Mouse (Mus musculus): ENCODE data around the gene Ncapg2.

Gene Ncapg2

DNA sequence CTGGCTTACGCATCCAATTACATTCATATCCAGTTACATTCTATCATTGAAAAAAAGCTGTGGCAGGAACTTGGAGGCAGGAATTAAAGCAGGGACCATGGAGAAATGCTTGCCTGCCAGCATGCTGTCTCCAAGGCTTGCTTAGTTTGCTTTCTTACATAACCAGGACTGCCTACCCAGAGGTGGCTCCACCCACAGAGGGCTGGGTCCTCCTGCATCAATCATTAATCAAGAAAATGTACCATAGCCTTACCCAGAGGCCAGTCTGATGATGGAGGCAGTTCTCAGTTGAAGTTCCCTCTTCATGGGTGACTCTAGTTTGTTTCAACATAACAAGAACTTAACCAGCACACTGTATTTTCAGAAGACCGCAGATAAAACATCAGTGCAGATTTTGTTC, 44.3 kb downstream of the Ncapg2 start:
- no peak for DNase-seq (ENCODE audit: low spot score)

GRCm38 (mm10) chr12:116460379-116461065, 55.3 kb downstream of the Ncapg2 start:
- no peak for DNase-seq (ENCODE audit: low spot score)

DNA sequence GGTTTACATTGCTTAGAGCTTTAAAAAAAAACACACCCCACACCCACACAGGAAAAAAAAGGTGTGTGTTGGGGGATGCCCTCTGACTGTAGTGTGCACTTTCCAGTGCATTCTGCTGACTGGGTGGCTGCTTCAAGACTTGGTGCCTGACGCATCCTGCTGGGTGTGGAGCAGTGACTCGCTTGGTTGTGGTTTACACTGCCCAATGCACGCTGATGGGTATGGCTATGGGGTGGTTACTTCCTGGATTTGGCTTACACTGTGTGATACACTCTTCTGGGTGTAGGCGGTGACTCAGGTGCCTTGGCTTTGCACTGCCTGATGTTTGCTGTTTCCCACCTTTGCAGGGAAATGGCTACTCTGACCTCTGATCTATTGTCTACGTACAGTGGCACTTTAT, 61.8 kb downstream of the Ncapg2 start:
- no peak for DNase-seq (ENCODE audit: low spot score)

GRCm38 (mm10) chr12:116468348-116468747, 63.1 kb downstream of the Ncapg2 start:
- DNase-seq (ENCODE audit: low spot score) = no peak

- no peak for DNase-seq (ENCODE audit: low spot score)
Observed at GRCm38 (mm10) chr12:116469096-116469495, 63.9 kb downstream of the Ncapg2 start.

DNA sequence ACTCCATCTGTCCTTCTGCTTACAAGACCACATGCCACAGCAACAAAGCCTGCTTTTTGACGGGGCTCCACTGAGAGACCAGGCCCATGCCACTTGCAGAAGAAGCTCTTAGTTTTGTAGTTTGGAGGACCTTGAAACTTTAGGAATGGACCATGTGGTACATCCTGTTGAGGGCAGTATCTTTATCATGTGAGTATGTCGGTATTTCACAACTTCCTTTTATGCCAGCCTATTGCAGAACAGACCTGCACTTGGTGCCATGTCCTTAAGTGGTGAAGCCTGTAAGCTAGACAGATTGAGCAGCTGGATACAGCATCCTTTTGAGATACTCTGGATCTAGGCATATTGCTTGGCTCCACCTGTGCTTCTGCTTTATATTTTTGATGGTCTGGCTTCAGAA, 68.1 kb downstream of the Ncapg2 start:
- no peak for DNase-seq (ENCODE audit: low spot score)

- no peak for DNase-seq (ENCODE audit: low spot score)
Observed at GRCm38 (mm10) chr12:116473761-116474160, 68.6 kb downstream of the Ncapg2 start.

GRCm38 (mm10) chr12:116474676-116475075, 69.5 kb downstream of the Ncapg2 start:
- DNase-seq (ENCODE audit: low spot score) = no peak

- DNase-seq (ENCODE audit: low spot score) = no peak
Observed at GRCm38 (mm10) chr12:116478771-116479170, 73.6 kb downstream of the Ncapg2 start.

DNA sequence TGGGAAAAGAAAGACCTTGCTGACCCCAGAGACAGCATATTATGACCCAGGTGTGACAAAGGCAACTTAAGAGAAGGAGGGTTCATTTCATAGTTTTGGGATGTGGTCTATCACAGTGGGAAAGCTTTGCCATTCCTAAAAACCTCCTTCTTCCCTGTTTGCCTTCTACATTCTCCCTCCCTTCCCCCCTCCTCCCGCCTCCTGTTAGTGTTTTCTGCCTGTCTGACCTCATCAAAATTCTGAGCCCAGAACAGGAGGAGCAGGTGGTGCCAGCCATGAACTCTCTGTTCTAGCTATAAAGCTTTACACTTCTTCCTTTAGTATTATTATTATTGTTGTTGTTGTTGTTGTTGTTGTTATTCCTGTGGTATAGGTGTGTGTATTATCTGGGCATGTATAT, 76.7 kb downstream of the Ncapg2 start:
- DNase-seq (ENCODE audit: low spot score) = no peak

- DNase-seq (ENCODE audit: low spot score) = no peak
Observed at GRCm38 (mm10) chr12:116483581-116483980, 78.4 kb downstream of the Ncapg2 start.

- DNase-seq (ENCODE audit: low spot score) = no peak
Observed at GRCm38 (mm10) chr12:116484991-116485390, 79.8 kb downstream of the Ncapg2 start.

DNA sequence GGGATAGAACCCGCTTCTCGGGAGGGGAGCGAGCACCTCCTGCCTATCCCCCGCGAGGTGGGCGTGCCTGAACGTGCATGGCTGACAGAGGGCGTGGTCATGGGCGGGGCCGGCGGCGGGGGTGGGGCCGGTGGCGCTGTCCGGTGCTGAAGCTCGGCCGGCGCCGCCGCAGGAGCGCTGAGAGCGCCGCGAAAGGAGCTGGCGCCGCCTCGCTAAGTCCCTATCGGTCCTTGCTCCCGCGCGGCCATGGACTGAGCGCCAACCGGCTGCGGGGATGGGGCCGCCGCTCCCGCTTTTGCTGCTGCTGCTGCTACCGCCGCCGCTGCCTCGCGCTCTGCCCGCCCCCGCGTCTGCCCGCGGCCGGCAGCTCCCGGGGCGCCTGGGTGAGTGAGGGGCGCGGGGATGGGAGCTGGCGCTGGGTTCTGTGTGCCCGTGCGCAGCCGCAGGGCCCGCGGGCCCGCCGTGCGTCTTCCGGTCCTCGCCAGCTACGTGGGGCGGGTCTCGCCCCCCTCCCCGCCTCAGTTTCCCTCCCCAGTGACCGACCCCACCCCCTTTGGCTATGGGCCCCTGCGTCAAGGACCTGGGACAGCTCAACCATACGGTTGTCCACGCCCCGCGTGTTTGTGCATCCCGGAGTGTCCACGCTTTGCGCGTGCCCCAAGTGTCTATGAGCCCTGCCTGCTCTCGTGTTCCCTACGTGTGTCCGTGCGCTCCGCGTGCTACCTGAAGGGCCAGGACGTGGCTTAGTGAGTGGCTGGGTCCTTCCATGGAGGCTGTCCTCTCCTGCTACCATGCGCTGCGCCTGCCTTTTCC, 80.6 kb downstream of the Ncapg2 start, which contains the start of gene Ptprn2:
TSS of gene Ptprn2 (plus strand) at position 130 of the 813 bp plus-strand sequence.
- DNase-seq (ENCODE audit: low spot score) = peak; percentile 8

DNA sequence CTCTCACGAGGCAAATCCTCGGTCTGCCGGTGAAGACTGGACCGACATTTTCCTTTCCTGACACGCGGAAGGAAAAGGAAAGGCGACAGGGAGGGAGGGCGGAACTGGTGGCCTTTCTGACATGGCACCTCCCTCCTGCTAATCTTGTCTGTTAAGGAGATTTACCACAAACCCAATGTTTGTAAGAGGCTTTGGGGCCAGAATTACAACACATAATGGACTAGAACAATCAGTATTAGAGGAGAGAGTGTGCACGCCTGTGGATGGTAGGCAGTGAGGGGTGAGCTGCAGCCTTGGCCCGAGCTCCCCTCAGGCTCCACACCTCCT, 81.2 kb downstream of the Ncapg2 start:
- no peak for DNase-seq (ENCODE audit: low spot score)

DNA sequence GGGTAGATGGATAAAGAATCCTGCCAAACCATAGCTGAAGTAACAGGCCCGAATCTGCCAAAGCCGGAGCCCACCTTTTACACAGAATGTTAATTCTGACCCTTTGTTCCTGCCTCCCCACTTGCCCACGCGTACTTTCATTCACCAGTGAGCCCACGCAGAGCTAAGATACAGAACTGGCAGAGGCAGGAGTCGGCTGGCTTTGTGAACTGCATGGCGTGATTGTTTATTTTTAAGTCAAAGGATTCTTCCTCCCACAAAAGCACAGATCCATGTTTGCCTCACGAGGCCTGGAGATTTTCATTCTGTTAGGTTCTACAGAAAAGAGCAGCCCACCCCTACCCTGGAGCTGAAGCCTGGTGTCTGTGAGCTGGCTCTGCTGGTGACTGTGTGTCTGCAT, 83.6 kb downstream of the Ncapg2 start:
- DNase-seq (ENCODE audit: low spot score) = no peak

DNA sequence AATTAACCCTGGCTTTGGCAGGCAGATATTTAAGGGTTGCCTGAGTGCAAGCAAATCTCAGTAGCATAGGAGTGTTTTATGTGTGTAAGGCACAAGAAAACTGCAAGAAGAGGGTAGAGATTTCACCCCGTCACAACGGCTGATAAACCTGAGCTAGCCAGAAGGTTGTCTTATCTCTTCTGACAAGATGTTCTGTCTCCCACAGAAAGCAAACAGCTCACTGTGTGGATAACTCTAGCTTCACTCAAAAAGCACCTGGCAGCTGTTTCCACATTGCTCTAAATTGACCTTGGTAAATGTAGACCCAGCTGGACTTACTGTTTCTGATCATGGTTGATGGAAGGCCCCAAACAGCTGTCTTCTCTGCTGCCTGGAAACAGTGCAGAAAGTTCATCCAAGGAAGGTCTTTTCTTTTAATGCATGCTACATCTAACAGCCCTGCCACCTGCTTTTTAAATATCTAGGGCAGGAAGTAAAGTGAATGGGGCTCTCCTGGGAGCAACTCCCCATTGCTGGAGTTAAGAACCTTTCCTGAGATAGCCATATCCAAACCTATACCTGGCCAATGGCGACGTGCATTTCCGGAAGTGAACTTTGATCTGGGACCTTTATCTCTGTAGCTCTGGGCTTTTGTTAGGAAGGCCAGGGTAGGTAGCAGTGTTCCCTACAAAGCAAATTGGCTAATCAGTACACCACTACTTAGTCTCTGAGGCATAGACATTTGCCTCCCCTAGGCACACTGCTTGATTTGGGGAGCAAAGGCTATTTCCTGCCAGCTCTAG, 85.6 kb downstream of the Ncapg2 start:
- DNase-seq (ENCODE audit: low spot score) = no peak

GRCm38 (mm10) chr12:116498666-116499065, 93.5 kb downstream of the Ncapg2 start:
- no peak for DNase-seq (ENCODE audit: low spot score)

DNA sequence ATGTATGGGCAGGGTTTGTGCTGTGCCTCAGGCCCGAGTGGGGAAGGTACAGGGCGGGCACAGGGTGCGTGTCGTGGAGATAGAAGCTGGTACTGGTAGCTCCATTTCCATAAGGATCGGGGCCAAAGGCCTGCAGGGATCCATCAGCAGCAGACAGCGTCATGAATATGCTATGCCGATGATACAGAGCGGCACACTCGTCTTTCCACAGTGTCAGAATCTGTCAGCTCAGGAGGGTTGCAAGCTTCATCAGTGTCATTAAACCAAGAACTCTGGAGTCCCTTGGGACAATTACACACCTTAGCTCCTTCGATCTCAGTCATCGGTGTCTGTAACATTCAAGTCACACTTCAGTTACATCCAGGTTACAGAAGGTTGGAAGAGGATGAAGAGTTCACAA, 95.5 kb downstream of the Ncapg2 start:
- DNase-seq (ENCODE audit: low spot score) = no peak

- DNase-seq (ENCODE audit: low spot score) = no peak
Observed at GRCm38 (mm10) chr12:116512482-116512881, 107.3 kb downstream of the Ncapg2 start.
